Mouse (Mus musculus): ENCODE measurements around the gene Hsd17b2.

DNA sequence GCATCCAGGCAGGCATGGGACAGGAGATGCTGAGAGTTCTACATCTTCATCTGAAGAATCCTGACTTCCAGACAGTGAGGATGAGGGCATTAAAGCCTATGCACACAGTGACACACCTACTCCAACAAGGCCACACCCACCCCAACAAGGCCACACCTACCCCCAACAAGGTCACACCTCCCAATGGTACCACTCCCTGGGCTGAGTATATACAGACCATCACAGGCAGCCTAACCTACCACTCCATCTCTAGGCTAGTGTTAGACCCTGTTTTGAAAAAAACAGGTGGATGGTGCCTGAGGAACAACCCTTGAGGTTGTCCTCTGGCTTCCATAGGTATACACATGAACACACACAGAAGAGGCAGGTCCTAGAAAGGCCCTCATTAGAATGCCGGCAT, 49.4 kb upstream of the Hsd17b2 start:
- TF ChIP-seq CTCF (IDR thresholded peaks at IDR 0.05; ENCODE audit: low read depth) (no peak), EP300 (optimal IDR thresholded peaks at IDR 0.05) (no peak)
